Mouse (Mus musculus) lung, embryonic 14.5 days (tissue): ENCODE data around the gene Defa25. TPM values are rescaled to one million over a fixed set of nuclear protein-coding genes. Genes with fewer than 3 reads are reported as not detected.
"Not testable (repeated sequence)": the region's sequence is repeated elsewhere in the genome, so short reads cannot be mapped to it uniquely, and the experiment has no call there.

Source experiments
- ATAC-seq: fragments of 200-750 bp; cut with Nextera tagmentation; 2 replicates; pipeline ENCODE4 v1.8.0; 2017; ENCODE audit warnings: mild to moderate bottlenecking, moderate TSS enrichment, moderate library complexity; ENCODE audit not compliant: insufficient read depth
- DNase-seq: peaks from one replicate; pipeline ENCODE4 v3.0.0-alpha.2; 2015
- H3K27ac ChIP-seq: fragments of 300-500 bp; sonication (generic); 2 replicates; pipeline ENCODE4 v1.5.1; 2014; ENCODE audit warnings: low read depth, mild to moderate bottlenecking, moderate library complexity
- H3K27me3 ChIP-seq: fragments of 300-500 bp; sonication (generic); 2 replicates; pipeline ENCODE4 v1.6.1; 2014; ENCODE audit warnings: low read length, control low read depth; ENCODE audit not compliant: insufficient read depth
- H3K36me3 ChIP-seq: fragments of 300-500 bp; sonication (generic); 2 replicates; pipeline ENCODE4 v1.6.1; 2014; ENCODE audit warnings: control low read depth; ENCODE audit not compliant: insufficient read depth
- H3K4me1 ChIP-seq: fragments of 300-500 bp; sonication (generic); 2 replicates; pipeline ENCODE4 v1.6.1; 2014; ENCODE audit warnings: antibody characterized with exemption, control low read depth; ENCODE audit not compliant: insufficient read depth
- H3K4me2 ChIP-seq: fragments of 300-500 bp; sonication (generic); 2 replicates; pipeline ENCODE4 v1.6.1; 2014; ENCODE audit warnings: mild to moderate bottlenecking
- H3K4me3 ChIP-seq: fragments of 300-500 bp; sonication (generic); 2 replicates; pipeline ENCODE4 v1.5.1; 2014; ENCODE audit warnings: low read depth, low read length
- H3K9ac ChIP-seq: fragments of 300-500 bp; sonication (generic); 2 replicates; pipeline ENCODE4 v1.6.1; 2014
- H3K9me3 ChIP-seq: fragments of 300-500 bp; sonication (generic); 2 replicates; pipeline ENCODE4 v1.6.1; 2016; ENCODE audit warnings: low read depth, low read length, control low read depth
- CTCF ChIP-seq: IDR thresholded peaks from 2 replicates; pipeline ENCODE4 v1.5.1; 2016; ENCODE audit warnings: antibody characterized with exemption, low read depth
- WGBS: fragments of 180-500 bp; shearing (Covaris S2); extraction: QIAGEN DNeasy Blood & Tissue Kit; methylation state at CpG from one replicate; pipeline ENCODE4 v1.1.7; 2014; 5-methylcytosine and 5-hydroxymethylcytosine counted together
- polyA plus RNA-seq: library from polyadenylated mRNA; unstranded; fragments of >200 nt; fragmentation: Nextera tagmentation; extraction: Ambion mirVana; gene quantifications from 2 replicates; pipeline ENCODE4 v1.2.1, GENCODE M21; 2014

Defa25 gene
- polyA plus RNA-seq = not detected in 2 replicates

- not testable (repeated sequence) for H3K27ac ChIP-seq, H3K27me3 ChIP-seq, DNase-seq, H3K9ac ChIP-seq, H3K9me3 ChIP-seq, H3K4me2 ChIP-seq, H3K36me3 ChIP-seq, H3K4me1 ChIP-seq, H3K4me3 ChIP-seq, ATAC-seq
These were observed at the start of gene Defa25 for GRCm38 (mm10) chr8:21084142-21084541. Gene Defa25 (plus strand): TSS chr8:21084442.

- not testable (repeated sequence) for H3K27me3 ChIP-seq, ATAC-seq, H3K36me3 ChIP-seq, H3K27ac ChIP-seq, H3K4me2 ChIP-seq, DNase-seq, H3K9me3 ChIP-seq, H3K4me3 ChIP-seq, H3K4me1 ChIP-seq, H3K9ac ChIP-seq
- WGBS = no CpG with 5 or more reads among the region's 1 CpGs
These were observed 29.5 kb upstream of the Defa25 start, which contains the start of gene Defa23 for GRCm38 (mm10) chr8:21054747-21055146. Gene Defa23 (plus strand): TSS chr8:21055047.

GRCm38 (mm10) chr8:21064738-21065137, 19.5 kb upstream of the Defa25 start, which contains the start of gene Defa35:
Gene Defa35 (plus strand): TSS chr8:21065038.
- not testable (repeated sequence) for H3K9me3 ChIP-seq, DNase-seq, ATAC-seq, H3K4me3 ChIP-seq, H3K27me3 ChIP-seq, H3K27ac ChIP-seq, H3K36me3 ChIP-seq, H3K4me1 ChIP-seq, H3K9ac ChIP-seq, H3K4me2 ChIP-seq
- WGBS = 73% methylated on average over 1 of the region's 1 CpGs

- Histone ChIP-seq H3K9me3 (no peaks in the 10 kb centered on the region), H3K27ac (no peak overlapping the region), H3K36me3 (no peaks in the 10 kb centered on the region), H3K9ac (no peak overlapping the region), H3K4me1 (no peaks in the 10 kb centered on the region), H3K4me2 (no peak overlapping the region), H3K27me3 (no peaks in the 10 kb centered on the region), H3K4me3 (no peak overlapping the region)
- DNase-seq = peak; percentile 24
- no peak for ATAC-seq
- TF ChIP-seq CTCF = peak; percentile 16; the same call in 1 of the 2 replicates
- 32% methylated on average over 4 of the region's 4 CpGs for WGBS
These were observed 8.9 kb downstream of the Defa25 start for GRCm38 (mm10) chr8:21093106-21093505.

- no CpG with 5 or more reads among the region's 2 CpGs for WGBS
- not testable (repeated sequence) for H3K27me3 ChIP-seq, H3K9ac ChIP-seq, H3K9me3 ChIP-seq, H3K4me1 ChIP-seq, H3K27ac ChIP-seq, H3K4me2 ChIP-seq, DNase-seq, H3K36me3 ChIP-seq, ATAC-seq, H3K4me3 ChIP-seq
These were observed 11.7 kb downstream of the Defa25 start, which contains the start of gene Gm14851 for GRCm38 (mm10) chr8:21095950-21096349. Gene Gm14851 (minus strand): TSS chr8:21096050.

- H3K4me2 ChIP-seq, H3K36me3 ChIP-seq, H3K4me1 ChIP-seq, H3K9ac ChIP-seq, H3K27me3 ChIP-seq, DNase-seq, H3K9me3 ChIP-seq, H3K27ac ChIP-seq, H3K4me3 ChIP-seq, ATAC-seq: not testable (repeated sequence)
- WGBS = 50% methylated on average over 3 of the region's 3 CpGs
These were observed 50.1 kb downstream of the Defa25 start, which contains the start of gene Defa30 for GRCm38 (mm10) chr8:21134342-21134741. Gene Defa30 (plus strand): TSS chr8:21134642.

Other genes with a start within 250 kb of the Defa25 start
- gene Defb33, start 191.8 kb upstream of the Defa25 start, polyA plus RNA-seq = not detected in 2 replicates
- not detected in 2 replicates for gene Gm15056, start 181.8 kb upstream of the Defa25 start, polyA plus RNA-seq
- gene Gm6040, start 162.4 kb upstream of the Defa25 start, polyA plus RNA-seq = not detected in 2 replicates
- not detected in 2 replicates for gene AY761185, start 139.7 kb upstream of the Defa25 start, polyA plus RNA-seq
- gene Defa21, start 58.9 kb upstream of the Defa25 start, polyA plus RNA-seq = not detected in 2 replicates
- not detected in 2 replicates for gene Defa23, start 29.4 kb upstream of the Defa25 start, polyA plus RNA-seq
- not detected in 2 replicates for gene Defa35, start 19.4 kb upstream of the Defa25 start, polyA plus RNA-seq
- not detected in 2 replicates for gene Gm14851, start 11.6 kb downstream of the Defa25 start, polyA plus RNA-seq
- not detected in 2 replicates for gene Defa30, start 50.2 kb downstream of the Defa25 start, polyA plus RNA-seq
- not detected in 2 replicates for gene Defa22, start 77.8 kb downstream of the Defa25 start, polyA plus RNA-seq
- gene Defa31, start 107.2 kb downstream of the Defa25 start, polyA plus RNA-seq = not detected in 2 replicates
- gene Gm15293, start 117.1 kb downstream of the Defa25 start, polyA plus RNA-seq = not detected in 2 replicates
- gene Gm15292, start 165.3 kb downstream of the Defa25 start, polyA plus RNA-seq = not detected in 2 replicates
- gene Defa27, start 231.1 kb downstream of the Defa25 start, polyA plus RNA-seq = not detected in 2 replicates
- not detected in 2 replicates for gene Defa29, start 242.6 kb downstream of the Defa25 start, polyA plus RNA-seq